Mouse (Mus musculus) MEL (cell line): Measurements from ENCODE around the gene Maml3.

Experiments
- CTCF ChIP-seq, 3 experiments: IDR thresholded peaks in 2 of 3; conservative IDR thresholded peaks in 1 of 3; 2 replicates each; pipeline ENCODE4 v1.5.1; 2011 to 2012; ENCODE audit warnings: low read length in 3 of 3, low read depth in 2 of 3, mild to moderate bottlenecking in 2 of 3, improper control_type of control experiment in 1 of 3, inconsistent platforms in 1 of 3, mixed read lengths in 1 of 3, moderate library complexity in 1 of 3; ENCODE audit not compliant: control insufficient read depth in 1 of 3, insufficient read depth in 1 of 3, poor library complexity in 1 of 3, severe bottlenecking in 1 of 3
- HCFC1 ChIP-seq: IDR thresholded peaks from 2 replicates; pipeline ENCODE4 v1.6.1; 2012; ENCODE audit warnings: low read depth, mild to moderate bottlenecking, inconsistent platforms, low read length, improper control_type of control experiment, moderate library complexity
- KAT2A ChIP-seq: conservative IDR thresholded peaks from 2 replicates; pipeline ENCODE4 v1.6.1; 2012; ENCODE audit warnings: low read depth, low read length, improper control_type of control experiment, inconsistent platforms
- RCOR1 ChIP-seq: IDR thresholded peaks from 2 replicates; pipeline ENCODE4 v1.6.1; 2012; ENCODE audit warnings: low read depth, mild to moderate bottlenecking, inconsistent platforms, low read length, improper control_type of control experiment

GRCm38 (mm10) chr3:51868857-51869256 lies 236.0 kb downstream of the Maml3 start:
- TF ChIP-seq CTCF (IDR thresholded peaks at IDR 0.05 in 2 of 3, conservative IDR thresholded peaks at IDR 0.05 in 1 of 3; ENCODE audit: control insufficient read depth in 1 of 3, insufficient read depth in 1 of 3, low read depth in 2 of 3, low read length in 3 of 3, poor library complexity in 1 of 3, severe bottlenecking in 1 of 3) (no peak), RCOR1 (no peak), KAT2A (no peak), HCFC1 (no peak)
